Mouse (Mus musculus): ENCODE results near the gene Gm20715. TPM values are rescaled to one million over a fixed set of nuclear protein-coding genes. Genes with fewer than 3 reads are reported as not detected.

Gene Gm20715
- polyA plus RNA-seq (2017; shearing (Covaris generic)): not detected

DNA sequence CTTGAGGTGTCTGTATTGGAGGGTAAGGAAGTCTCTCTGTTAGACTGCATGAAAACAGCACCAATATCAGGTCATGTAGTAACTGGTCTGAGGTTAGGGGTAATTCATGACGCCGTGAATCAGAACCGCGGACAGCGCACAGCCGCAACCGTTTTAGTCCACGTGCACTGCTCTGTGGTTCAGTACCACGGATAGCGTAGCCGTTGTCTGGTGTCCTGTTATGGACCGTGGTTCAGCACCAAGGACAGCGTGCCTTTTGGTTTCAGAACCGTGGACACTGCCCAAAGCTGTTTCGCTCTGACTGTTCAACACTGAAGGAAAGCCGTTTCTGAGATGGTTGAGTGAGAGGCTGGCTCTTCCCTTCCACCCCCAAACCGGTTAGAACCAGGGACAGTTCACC is at the start of gene Gm20715:
Gene Gm20715 (plus strand): TSS at position 235 of the 400 bp plus-strand sequence.

DNA sequence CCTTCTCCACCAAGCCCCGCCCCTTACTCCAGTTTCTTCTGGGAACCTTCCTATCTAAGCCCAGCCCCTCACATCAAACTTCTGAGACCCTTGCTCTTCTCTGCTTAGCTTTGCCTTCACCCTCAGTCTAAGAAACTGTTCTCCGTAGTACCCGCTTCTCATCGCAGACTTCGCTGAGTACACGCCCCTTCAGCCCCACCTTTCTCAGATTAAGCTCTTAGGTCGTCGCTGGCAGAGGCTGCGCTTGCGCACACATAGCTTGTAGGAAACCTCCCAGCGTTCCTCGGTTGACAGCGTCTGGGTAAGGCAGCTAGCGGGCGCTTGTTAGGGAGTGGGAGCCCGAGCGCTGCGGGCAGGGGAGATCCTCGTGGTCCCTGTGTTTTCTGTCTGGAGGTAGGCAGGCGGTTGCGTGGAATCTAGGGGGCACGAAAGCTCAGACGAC is 47.0 kb upstream of the Gm20715 start, which contains the start of gene Zfp78:
Gene Zfp78 (plus strand): TSS at position 234 of the 442 bp plus-strand sequence.

DNA sequence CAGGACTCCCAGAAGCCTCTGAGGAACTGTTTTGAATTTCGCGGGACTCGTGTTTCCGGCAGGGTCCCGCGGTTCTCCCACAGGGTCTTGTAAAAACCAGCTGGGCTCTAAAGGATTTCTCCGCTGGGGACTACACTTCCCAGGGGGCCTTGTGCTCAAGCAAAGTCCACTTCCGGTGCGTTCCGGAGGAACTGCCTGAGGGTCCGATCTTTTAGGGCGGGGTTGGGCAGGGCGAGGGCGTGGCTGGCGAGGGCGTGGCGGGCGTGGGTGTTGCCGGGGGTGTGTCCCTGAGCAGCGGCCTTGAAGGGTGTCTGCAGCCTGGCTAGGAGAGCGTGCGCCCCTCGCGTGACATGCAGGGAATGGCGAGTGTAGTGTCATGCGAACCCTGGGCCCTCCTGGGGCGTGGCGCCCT is 27.0 kb upstream of the Gm20715 start, which contains the start of gene Zfp28:
Gene Zfp28 (plus strand): TSS at position 252 of the 412 bp plus-strand sequence.

DNA sequence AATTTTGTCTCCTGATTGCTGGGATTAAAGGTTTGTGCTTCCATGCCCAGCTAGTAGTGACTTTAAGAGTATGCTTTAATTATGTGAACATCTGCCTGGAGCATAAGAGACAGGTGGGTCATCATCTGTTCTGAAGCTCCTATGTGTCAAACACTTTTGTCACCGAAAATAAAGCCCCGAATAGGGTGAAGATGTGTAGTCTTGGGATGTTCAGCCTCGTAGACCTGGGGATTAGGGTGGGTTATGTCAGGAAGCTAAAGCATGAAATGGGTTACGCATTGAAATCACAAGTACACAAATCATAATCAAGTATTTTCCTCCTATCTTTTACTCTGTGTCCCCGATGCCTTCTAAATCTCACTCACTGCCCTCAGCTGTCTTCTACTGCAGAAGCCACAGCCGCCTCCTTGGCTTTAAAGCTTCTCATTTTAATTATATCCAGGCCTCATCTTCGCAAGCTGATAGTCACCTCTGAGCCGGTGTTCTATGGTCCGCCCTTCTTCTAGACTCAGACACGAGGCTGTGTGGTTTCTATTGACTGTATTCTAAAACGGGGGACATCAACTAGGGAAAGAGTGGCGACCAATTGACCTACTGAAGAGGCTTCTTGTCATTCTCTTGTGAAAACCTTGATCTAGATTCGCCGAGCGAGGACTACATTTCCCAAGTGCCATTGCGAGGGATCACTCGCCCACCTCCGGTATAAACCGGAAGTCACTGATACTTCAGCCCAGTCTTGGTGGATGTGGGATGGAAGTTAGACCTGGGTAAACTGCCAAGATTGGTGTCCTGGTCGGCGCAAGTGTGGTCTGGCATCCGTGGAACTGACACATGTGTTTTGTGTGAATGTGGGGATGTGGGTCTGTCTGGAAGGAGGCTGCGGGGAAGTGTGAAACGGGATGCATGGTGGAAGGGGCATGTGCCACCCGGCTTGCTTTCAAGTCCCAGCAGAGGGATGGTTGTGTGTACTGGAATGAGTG is 11.8 kb upstream of the Gm20715 start, which contains the start of gene Smim17:
Gene Smim17 (plus strand): TSS at position 720 of the 980 bp plus-strand sequence.

DNA sequence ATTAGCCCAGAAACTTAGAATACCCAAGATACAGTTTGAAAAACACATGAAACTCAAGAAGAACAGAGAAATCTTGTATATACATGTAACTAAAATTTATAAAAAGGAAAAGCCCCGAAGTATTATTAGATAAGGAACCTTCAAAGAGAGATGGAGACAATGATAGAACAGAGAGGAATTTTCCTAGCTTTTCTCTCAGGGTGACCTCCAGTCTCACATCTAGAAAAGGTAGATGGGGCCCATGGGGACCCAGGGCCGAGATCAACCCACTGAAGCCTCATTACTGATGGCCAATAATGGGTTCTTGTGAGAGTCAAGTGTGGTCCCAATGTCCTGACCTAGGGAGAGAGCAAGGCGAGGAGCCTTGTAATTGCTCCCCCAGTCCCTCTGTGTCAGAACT is 28.3 kb downstream of the Gm20715 start, which contains the start of gene Olfr1344:
Gene Olfr1344 (plus strand): TSS at position 301 of the 400 bp plus-strand sequence.

DNA sequence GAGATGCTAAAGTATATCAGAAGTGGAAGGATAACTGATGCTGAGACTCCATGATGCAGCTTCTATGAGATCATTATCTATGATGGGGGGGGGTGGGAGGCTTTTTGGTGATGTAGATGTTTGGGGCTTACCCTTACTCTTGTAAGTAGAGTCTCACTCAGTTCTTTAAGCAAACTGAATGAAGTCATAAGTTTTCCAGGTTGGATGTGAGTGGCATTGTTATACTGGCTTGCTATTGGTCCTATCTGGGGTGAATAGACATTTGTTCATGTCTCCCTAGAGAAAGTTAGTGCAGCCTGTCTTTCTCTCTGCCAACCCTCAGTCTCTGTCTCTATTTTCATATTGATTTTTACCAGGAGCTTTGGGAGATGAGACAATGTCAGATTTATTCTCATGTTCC is 45.8 kb downstream of the Gm20715 start, which contains the start of gene Olfr1336:
Gene Olfr1336 (plus strand): TSS at position 301 of the 400 bp plus-strand sequence.

DNA sequence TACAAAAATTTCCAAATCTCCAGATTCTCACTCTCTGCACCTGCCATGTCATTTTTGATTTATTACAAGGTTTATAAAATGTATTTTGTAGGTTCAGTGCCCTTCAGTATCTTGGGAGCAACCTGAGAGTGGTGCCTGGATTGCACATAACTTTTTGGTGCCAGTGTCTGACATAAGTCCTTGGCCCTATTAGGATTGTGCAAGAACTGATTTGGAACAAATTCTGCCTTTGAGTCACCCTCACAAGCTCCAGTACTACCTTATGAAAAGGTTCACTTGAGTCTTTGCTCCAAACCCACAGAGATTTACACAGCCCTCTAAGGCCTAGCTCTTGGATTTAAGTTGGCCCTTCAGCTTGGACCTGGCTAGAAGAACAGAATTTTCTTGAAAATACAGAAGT is 56.9 kb downstream of the Gm20715 start, which contains the start of gene Olfr1346:
Gene Olfr1346 (plus strand): TSS at position 151 of the 400 bp plus-strand sequence.

DNA sequence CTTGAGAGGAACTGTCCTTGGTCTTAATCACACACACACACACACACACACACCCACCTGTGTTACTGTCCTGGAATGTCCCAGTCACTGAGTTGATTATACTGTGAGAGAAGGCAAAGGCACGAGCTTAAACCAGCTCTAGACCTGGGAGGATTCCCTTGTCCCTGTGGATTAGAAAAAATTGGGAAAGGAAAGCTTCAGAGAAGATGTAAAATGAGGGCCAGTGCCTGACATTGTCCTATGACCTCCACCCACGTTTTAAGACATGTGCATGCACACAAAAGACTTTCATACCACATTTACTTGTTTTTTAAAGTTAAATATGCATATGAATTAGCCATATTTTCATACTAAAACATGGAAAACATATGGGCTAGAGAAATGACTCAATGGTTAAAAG is 76.8 kb downstream of the Gm20715 start, which contains the start of gene Olfr5:
Gene Olfr5 (minus strand): TSS at position 101 of the 400 bp plus-strand sequence.

Other genes with a start within 250 kb of the Gm20715 start
- gene Zfp444, start 238.1 kb upstream of the Gm20715 start, polyA plus RNA-seq (2017; shearing (Covaris generic)): 5.0 TPM
- not detected for gene Galp, start 213.2 kb upstream of the Gm20715 start, polyA plus RNA-seq (2017; shearing (Covaris generic))
- gene Zscan5b, start 188.0 kb upstream of the Gm20715 start, polyA plus RNA-seq (2017; shearing (Covaris generic)): not detected
- gene Epp13, start 157.6 kb upstream of the Gm20715 start, polyA plus RNA-seq (2017; shearing (Covaris generic)): not detected
- gene Zfp667, start 123.7 kb upstream of the Gm20715 start, polyA plus RNA-seq (2017; shearing (Covaris generic)): 8.0 TPM
- 1.3 TPM for gene Zfp583, start 79.0 kb upstream of the Gm20715 start, polyA plus RNA-seq (2017; shearing (Covaris generic))
- gene Gm3854, start 66.5 kb upstream of the Gm20715 start, polyA plus RNA-seq (2017; shearing (Covaris generic)): 0.65 TPM
- 4.6 TPM for gene Zfp78, start 47.0 kb upstream of the Gm20715 start, polyA plus RNA-seq (2017; shearing (Covaris generic))
- gene Zfp28, start 27.0 kb upstream of the Gm20715 start, polyA plus RNA-seq (2017; shearing (Covaris generic)): 15.2 TPM
- gene Smim17, start 11.6 kb upstream of the Gm20715 start, polyA plus RNA-seq (2017; shearing (Covaris generic)): 0.43 TPM
- not detected for gene Olfr1344, start 28.4 kb downstream of the Gm20715 start, polyA plus RNA-seq (2017; shearing (Covaris generic))
- 0.05 TPM for gene Olfr1336, start 45.9 kb downstream of the Gm20715 start, polyA plus RNA-seq (2017; shearing (Covaris generic))
- gene Olfr1346, start 56.8 kb downstream of the Gm20715 start, polyA plus RNA-seq (2017; shearing (Covaris generic)): not detected
- gene Olfr5, start 76.7 kb downstream of the Gm20715 start, polyA plus RNA-seq (2017; shearing (Covaris generic)): not detected
- gene Olfr1347, start 89.5 kb downstream of the Gm20715 start, polyA plus RNA-seq (2017; shearing (Covaris generic)): not detected
- not detected for gene Olfr1348, start 98.5 kb downstream of the Gm20715 start, polyA plus RNA-seq (2017; shearing (Covaris generic))
- gene Olfr1349, start 112.7 kb downstream of the Gm20715 start, polyA plus RNA-seq (2017; shearing (Covaris generic)): not detected
- not detected for gene Olfr1350, start 154.6 kb downstream of the Gm20715 start, polyA plus RNA-seq (2017; shearing (Covaris generic))